Mouse (Mus musculus) forebrain, postnatal 0 days (tissue): Measurements from ENCODE around the gene Stmn3. TPM values are rescaled to one million over a fixed set of nuclear protein-coding genes. Genes with fewer than 3 reads are reported as not detected.

Experiments
- ATAC-seq: fragments of 200-750 bp; cut with Nextera tagmentation; 2 replicates; pipeline ENCODE4 v1.8.0; 2017; ENCODE audit warnings: mild to moderate bottlenecking, moderate library complexity
- DNase-seq: peaks from one replicate; pipeline ENCODE4 v3.0.0-alpha.2; 2015
- H3K27ac ChIP-seq: fragments of 300-500 bp; sonication (generic); 2 replicates; pipeline ENCODE4 v1.5.1; 2014; ENCODE audit warnings: low read depth, mild to moderate bottlenecking, antibody characterized with exemption, low read length, moderate library complexity, mixed read lengths
- H3K27me3 ChIP-seq: fragments of 300-500 bp; sonication (generic); 2 replicates; pipeline ENCODE4 v1.6.1; 2014; ENCODE audit warnings: mild to moderate bottlenecking, low read length, mixed read lengths; ENCODE audit not compliant: insufficient read depth
- H3K36me3 ChIP-seq: fragments of 300-500 bp; sonication (generic); 2 replicates; pipeline ENCODE4 v1.6.1; 2014; ENCODE audit warnings: mild to moderate bottlenecking, moderate library complexity; ENCODE audit not compliant: insufficient read depth
- H3K4me1 ChIP-seq: fragments of 300-500 bp; sonication (generic); 2 replicates; pipeline ENCODE4 v1.6.1; 2014; ENCODE audit warnings: antibody characterized with exemption; ENCODE audit not compliant: insufficient read depth
- H3K4me2 ChIP-seq: fragments of 300-500 bp; sonication (generic); 2 replicates; pipeline ENCODE4 v1.6.1; 2014; ENCODE audit warnings: low read depth, mild to moderate bottlenecking, moderate library complexity
- H3K4me3 ChIP-seq: fragments of 300-500 bp; sonication (generic); 2 replicates; pipeline ENCODE4 v1.5.1; 2014; ENCODE audit warnings: low read depth, low read length, mixed read lengths
- H3K9ac ChIP-seq: fragments of 300-500 bp; sonication (generic); 2 replicates; pipeline ENCODE4 v1.6.1; 2014; ENCODE audit warnings: mild to moderate bottlenecking
- H3K9me3 ChIP-seq: fragments of 300-500 bp; sonication (generic); 2 replicates; pipeline ENCODE4 v1.6.1; 2016; ENCODE audit warnings: low read length
- CTCF ChIP-seq: sonication (generic); IDR thresholded peaks from 2 replicates; pipeline ENCODE4 v1.5.1; 2016; ENCODE audit warnings: antibody characterized with exemption, control low read depth, low read depth
- WGBS: fragments of 180-500 bp; shearing (Covaris S2); extraction: QIAGEN DNeasy Blood & Tissue Kit; methylation state at CpG from one replicate; pipeline ENCODE4 v1.1.7; 2014; 5-methylcytosine and 5-hydroxymethylcytosine counted together
- polyA plus RNA-seq: library from polyadenylated mRNA; unstranded; fragments of >200 nt; fragmentation: Nextera tagmentation; extraction: Ambion mirVana; gene quantifications from 2 replicates; pipeline ENCODE4 v1.2.1, GENCODE M21; 2015
- total RNA-seq: library from RNA; depleted of rRNA; stranded (reverse); fragments of >200 nt; gene quantifications from 2 replicates; pipeline ENCODE4 v1.2.3, GENCODE M21; 2014; rRNA removed

Gene Stmn3
- total and polyA plus RNA-seq, 2 experiments from 2014 or later, result 1,247 to 1,714 TPM

DNA sequence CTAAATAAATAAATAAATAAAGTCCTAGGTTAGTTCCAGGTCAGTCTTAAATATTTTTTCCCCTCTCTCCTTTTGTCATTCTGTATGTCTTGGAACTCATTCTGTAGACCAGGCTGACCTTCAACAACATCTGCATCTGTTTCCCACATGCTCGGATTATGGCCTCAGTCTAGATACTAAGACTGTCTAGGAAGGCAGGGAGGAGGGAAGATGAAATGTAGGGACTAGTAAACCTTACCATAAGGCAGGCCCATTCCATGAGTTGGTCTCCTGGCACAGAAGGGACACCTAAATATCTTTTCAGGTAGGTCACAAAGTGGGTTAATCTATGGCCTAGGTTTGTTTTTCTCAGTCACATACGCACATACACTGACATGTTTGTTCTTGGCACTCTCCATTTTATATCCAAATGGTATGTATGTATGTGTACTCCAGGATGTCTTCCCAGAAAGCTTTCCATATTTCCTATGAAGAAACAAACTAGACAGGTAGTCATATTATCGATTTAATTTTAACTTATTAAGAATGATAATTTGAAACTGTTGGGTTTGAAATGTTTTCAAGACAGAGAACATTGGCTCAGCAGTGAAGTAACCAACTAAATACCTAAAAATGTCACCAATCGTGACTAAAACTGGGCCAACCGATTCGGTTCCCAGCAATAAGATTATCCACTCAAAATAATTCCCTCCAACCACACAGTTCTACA, 27.5 kb downstream of the Stmn3 start:
- Histone ChIP-seq H3K9me3 (no peaks in the 10 kb centered on the region), H3K36me3 (no peaks in the 10 kb centered on the region), H3K27me3 (no peaks in the 10 kb centered on the region), H3K4me2 (peak overlapping the region; percentile 68), H3K27ac (peak overlapping the region; percentile 97), H3K9ac (peak overlapping the region; percentile 87), H3K4me3 (peak overlapping the region; percentile 73), H3K4me1 (peaks cover 4% of the 10 kb centered on the region; the same call in 1 of the 2 replicates)
- ATAC-seq (no peak), DNase-seq (no peak)
- WGBS, result 44% methylated on average over 6 of the region's 6 CpGs
- TF ChIP-seq CTCF, result no peak

DNA sequence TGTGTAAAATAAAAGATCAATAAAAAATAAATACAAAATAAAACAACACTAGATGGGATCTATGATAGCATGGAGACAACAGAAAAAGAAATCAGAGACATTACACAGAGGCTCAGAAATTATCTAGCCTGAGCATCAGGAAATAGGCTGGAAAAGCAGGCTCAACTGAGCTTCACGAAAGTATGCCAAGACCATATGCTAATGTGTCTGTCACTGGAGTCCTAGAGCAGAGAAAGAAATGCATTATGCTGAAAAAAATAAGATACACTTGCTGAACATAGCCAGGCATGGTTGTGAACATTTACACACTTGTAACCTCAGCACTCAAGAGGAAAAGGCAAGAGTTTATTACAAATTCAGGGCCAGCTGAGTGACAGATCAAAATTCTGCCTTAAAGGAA, 34.3 kb downstream of the Stmn3 start:
- no peak overlapping the region for H3K27ac ChIP-seq
- no peaks in the 10 kb centered on the region for H3K4me1 ChIP-seq
- H3K4me3 ChIP-seq, result no peak overlapping the region
- peaks cover 37% of the 10 kb centered on the region for H3K36me3 ChIP-seq
- 39% methylated on average over 1 of the region's 1 CpGs for WGBS
- no peak for TF ChIP-seq CTCF
- H3K27me3 ChIP-seq, result no peaks in the 10 kb centered on the region
- ATAC-seq (peak; percentile 27; the same call in 1 of the 2 replicates), DNase-seq (peak; percentile 38)
- H3K9ac ChIP-seq, result no peak overlapping the region
- H3K4me2 ChIP-seq, result no peak overlapping the region
- H3K9me3 ChIP-seq, result no peaks in the 10 kb centered on the region

DNA sequence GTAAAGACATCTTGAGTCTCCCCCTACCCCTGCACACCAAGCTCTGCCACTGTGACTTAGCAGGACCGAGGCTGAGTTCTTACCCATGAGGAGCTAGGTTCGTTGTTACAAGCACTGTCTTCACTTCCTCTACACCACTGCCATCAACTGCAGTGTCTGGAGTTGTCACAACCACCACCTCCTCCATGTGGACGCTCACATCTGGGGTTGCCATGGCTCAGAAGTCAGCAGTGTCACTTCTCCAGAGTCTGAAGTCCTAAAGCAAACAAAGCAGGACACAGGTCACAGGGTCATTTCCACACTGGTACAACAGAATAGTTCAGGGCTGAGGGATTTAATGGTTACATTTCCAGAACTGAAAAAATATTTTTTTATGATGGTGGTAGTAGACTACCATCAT, 36.4 kb downstream of the Stmn3 start:
- Histone ChIP-seq H3K9ac (no peak overlapping the region), H3K4me2 (no peak overlapping the region), H3K27me3 (no peaks in the 10 kb centered on the region), H3K9me3 (no peaks in the 10 kb centered on the region), H3K36me3 (peaks cover 49% of the 10 kb centered on the region), H3K27ac (no peak overlapping the region), H3K4me1 (no peaks in the 10 kb centered on the region), H3K4me3 (no peak overlapping the region)
- no peak for TF ChIP-seq CTCF
- ATAC-seq (no peak), DNase-seq (no peak)
- 89% methylated on average over 3 of the region's 3 CpGs for WGBS

DNA sequence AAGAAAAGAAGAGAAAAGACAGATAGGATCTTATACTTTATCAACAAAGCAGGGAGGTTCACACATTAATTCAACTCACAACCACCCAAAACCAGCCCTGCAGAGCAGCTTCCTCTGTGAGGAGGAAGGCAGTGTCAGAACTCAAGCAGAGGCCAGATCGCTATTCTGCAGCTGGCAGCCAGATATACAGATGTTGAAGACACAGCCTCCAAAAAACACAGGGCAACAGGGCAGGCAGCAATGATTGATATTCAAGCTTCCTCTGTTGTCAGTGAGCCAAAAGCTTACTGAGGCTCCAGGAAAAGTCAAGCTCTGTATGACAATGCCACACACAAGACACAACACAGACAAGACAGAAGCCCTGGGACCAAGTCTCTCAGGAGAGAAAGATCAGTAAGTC, 37.5 kb downstream of the Stmn3 start:
- WGBS, result 81% methylated on average over 1 of the region's 1 CpGs
- Histone ChIP-seq H3K4me1 (no peaks in the 10 kb centered on the region), H3K36me3 (peaks cover 49% of the 10 kb centered on the region), H3K9ac (no peak overlapping the region), H3K27ac (no peak overlapping the region), H3K9me3 (no peaks in the 10 kb centered on the region), H3K27me3 (no peaks in the 10 kb centered on the region), H3K4me3 (no peak overlapping the region), H3K4me2 (no peak overlapping the region)
- DNase-seq, result no peak
- no peak for TF ChIP-seq CTCF
- ATAC-seq, result no peak

DNA sequence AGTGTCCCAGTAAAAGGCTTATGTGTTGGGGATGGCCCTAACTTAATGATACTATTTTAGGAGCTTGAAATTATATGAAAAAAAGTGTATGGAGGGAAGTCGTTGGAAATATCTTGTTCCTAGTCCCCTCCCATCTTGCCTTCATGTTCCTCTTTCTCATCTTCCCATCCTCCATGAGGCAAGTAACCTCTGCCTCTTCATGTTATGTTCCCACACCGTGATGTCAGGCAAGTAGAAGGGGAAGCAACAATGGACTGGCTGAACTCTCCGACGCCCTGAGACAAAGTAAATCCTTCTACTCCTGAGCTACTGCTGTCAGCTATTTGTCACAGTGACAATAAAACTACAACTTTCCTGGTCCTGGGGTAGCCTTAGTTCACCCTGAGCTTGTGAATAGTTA, 39.7 kb downstream of the Stmn3 start:
- ATAC-seq (no peak), DNase-seq (no peak)
- no peak overlapping the region for H3K4me3 ChIP-seq
- no peak overlapping the region for H3K4me2 ChIP-seq
- H3K27ac ChIP-seq, result no peak overlapping the region
- no peaks in the 10 kb centered on the region for H3K9me3 ChIP-seq
- WGBS, result 85% methylated on average over 4 of the region's 4 CpGs
- no peak for TF ChIP-seq CTCF
- H3K27me3 ChIP-seq, result no peaks in the 10 kb centered on the region
- peaks cover 57% of the 10 kb centered on the region for H3K36me3 ChIP-seq
- no peaks in the 10 kb centered on the region for H3K4me1 ChIP-seq
- H3K9ac ChIP-seq, result no peak overlapping the region

DNA sequence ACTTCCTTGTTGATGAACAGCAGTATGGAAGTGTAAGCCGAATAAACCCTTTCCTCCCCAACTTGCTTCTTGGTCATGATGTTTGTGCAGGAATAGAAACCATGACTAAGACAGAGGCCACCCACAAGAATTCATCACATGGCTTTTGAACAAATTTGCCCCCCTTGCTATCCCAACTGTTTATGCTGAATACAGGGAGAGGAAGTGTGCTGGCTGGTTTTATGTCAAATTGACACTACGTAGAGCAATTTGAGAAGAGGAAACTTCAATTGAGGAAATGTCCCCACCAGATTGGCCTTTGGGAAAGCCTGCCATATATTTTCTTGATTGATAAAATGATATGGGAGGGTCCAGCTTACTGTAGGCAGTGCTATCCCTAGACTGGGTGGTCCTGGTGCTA, 40.5 kb downstream of the Stmn3 start:
- H3K4me2 ChIP-seq, result no peak overlapping the region
- no peaks in the 10 kb centered on the region for H3K27me3 ChIP-seq
- 97% methylated on average over 2 of the region's 2 CpGs for WGBS
- no peak overlapping the region for H3K9ac ChIP-seq
- no peak for DNase-seq
- H3K36me3 ChIP-seq, result peaks cover 61% of the 10 kb centered on the region
- no peak overlapping the region for H3K27ac ChIP-seq
- H3K4me1 ChIP-seq, result no peaks in the 10 kb centered on the region
- no peak overlapping the region for H3K4me3 ChIP-seq
- no peaks in the 10 kb centered on the region for H3K9me3 ChIP-seq
- no peak for TF ChIP-seq CTCF
- ATAC-seq, result no peak

DNA sequence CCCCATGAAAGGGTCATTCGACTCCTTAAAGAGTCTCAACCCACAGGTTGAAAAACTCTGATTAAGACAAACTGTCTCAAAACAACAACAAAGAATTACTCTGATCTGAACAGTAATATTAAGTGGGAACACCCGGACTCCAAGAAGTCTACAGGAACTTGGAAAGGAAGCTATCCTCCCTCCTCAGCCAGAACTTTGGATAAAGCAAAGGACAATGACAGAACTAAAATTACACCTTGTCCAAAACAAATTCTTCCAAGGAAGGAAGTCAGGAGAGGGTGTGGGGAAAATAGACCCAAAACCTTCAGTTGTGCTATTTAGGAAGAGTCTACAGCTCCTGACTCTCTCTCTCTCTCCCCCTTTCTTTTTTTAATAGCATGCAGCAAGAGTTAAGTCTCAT, 42.2 kb downstream of the Stmn3 start:
- peaks cover 47% of the 10 kb centered on the region for H3K36me3 ChIP-seq
- no peak overlapping the region for H3K27ac ChIP-seq
- H3K4me2 ChIP-seq, result no peak overlapping the region
- H3K9me3 ChIP-seq, result no peaks in the 10 kb centered on the region
- H3K27me3 ChIP-seq, result no peaks in the 10 kb centered on the region
- DNase-seq (no peak), ATAC-seq (no peak)
- no peak overlapping the region for H3K9ac ChIP-seq
- TF ChIP-seq CTCF, result no peak
- WGBS, result 92% methylated on average over 2 of the region's 2 CpGs
- H3K4me1 ChIP-seq, result no peaks in the 10 kb centered on the region
- H3K4me3 ChIP-seq, result no peak overlapping the region

DNA sequence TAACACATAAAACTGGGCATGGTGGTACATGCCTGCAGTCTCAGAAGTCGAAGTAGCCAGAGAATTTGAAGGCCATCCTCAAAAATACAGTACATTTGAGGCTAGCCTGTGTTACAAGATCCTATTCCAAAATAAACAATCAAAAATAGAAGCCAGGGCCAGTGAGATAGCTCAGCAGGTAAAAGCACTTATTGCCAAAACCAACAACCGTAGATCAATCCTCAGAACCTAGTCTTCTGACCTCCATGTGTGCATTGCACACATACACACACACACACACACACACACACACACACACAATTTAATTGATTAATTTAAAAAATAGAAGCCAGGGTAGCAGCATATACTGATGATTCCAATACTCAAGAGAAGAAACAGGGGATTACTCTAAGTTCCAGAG, 47.5 kb downstream of the Stmn3 start:
- Histone ChIP-seq H3K9me3 (no peaks in the 10 kb centered on the region), H3K36me3 (peaks cover 52% of the 10 kb centered on the region), H3K27ac (no peak overlapping the region), H3K4me2 (no peak overlapping the region), H3K27me3 (no peaks in the 10 kb centered on the region), H3K4me1 (no peaks in the 10 kb centered on the region), H3K9ac (no peak overlapping the region), H3K4me3 (no peak overlapping the region)
- TF ChIP-seq CTCF, result no peak
- 95% methylated on average over 2 of the region's 2 CpGs for WGBS
- ATAC-seq (no peak), DNase-seq (no peak)

Other genes with a start within 250 kb of the Stmn3 start
- gene Kcnq2, start 179.2 kb downstream of the Stmn3 start, total RNA-seq, result 113 and 134 TPM in 2 replicates
- gene Kcnq2, start 179.2 kb downstream of the Stmn3 start, polyA plus RNA-seq, result 24.7 and 31.7 TPM in 2 replicates
- gene Eef1a2, start 157.5 kb downstream of the Stmn3 start, total RNA-seq, result 215 and 218 TPM in 2 replicates
- gene Eef1a2, start 157.5 kb downstream of the Stmn3 start, polyA plus RNA-seq, result 12.8 and 17.5 TPM in 2 replicates
- gene Ppdpf, start 127.3 kb downstream of the Stmn3 start, total RNA-seq, result 239 and 264 TPM in 2 replicates
- gene Ppdpf, start 127.3 kb downstream of the Stmn3 start, polyA plus RNA-seq, result 402 and 447 TPM in 2 replicates
- gene Ptk6, start 111.7 kb downstream of the Stmn3 start, total RNA-seq, result not detected in 2 replicates
- not detected in 2 replicates for gene Ptk6, start 111.7 kb downstream of the Stmn3 start, polyA plus RNA-seq
- gene Srms, start 101.3 kb downstream of the Stmn3 start, total RNA-seq, result 0.15 and 0.43 TPM in 2 replicates
- 0.10 TPM in 1 of 2 replicates, not detected in the other for gene Srms, start 101.3 kb downstream of the Stmn3 start, polyA plus RNA-seq
- gene Fndc11, start 94.5 kb downstream of the Stmn3 start, total RNA-seq, result not detected in 2 replicates
- gene Fndc11, start 94.5 kb downstream of the Stmn3 start, polyA plus RNA-seq, result 0.18 and 0.24 TPM in 2 replicates
- gene Helz2, start 72.5 kb downstream of the Stmn3 start, total RNA-seq, result 1.7 and 1.8 TPM in 2 replicates
- 0.10 and 0.24 TPM in 2 replicates for gene Helz2, start 72.5 kb downstream of the Stmn3 start, polyA plus RNA-seq
- gene Gmeb2, start 26.5 kb downstream of the Stmn3 start, total RNA-seq, result 21.7 and 24.8 TPM in 2 replicates
- 7.4 and 9.6 TPM in 2 replicates for gene Gmeb2, start 26.5 kb downstream of the Stmn3 start, polyA plus RNA-seq
- 42.8 and 64.4 TPM in 2 replicates for gene Rtel1, start 5.2 kb upstream of the Stmn3 start, total RNA-seq
- gene Rtel1, start 5.2 kb upstream of the Stmn3 start, polyA plus RNA-seq, result 13.8 and 20.6 TPM in 2 replicates
- gene Zgpat, start 50.4 kb upstream of the Stmn3 start, total RNA-seq, result 93.3 and 99.0 TPM in 2 replicates
- gene Zgpat, start 50.4 kb upstream of the Stmn3 start, polyA plus RNA-seq, result 32.2 and 39.6 TPM in 2 replicates
- gene Arfrp1, start 50.9 kb upstream of the Stmn3 start, total RNA-seq, result 24.0 and 27.9 TPM in 2 replicates
- 60.9 and 73.0 TPM in 2 replicates for gene Arfrp1, start 50.9 kb upstream of the Stmn3 start, polyA plus RNA-seq
- 42.8 and 43.5 TPM in 2 replicates for gene Lime1, start 65.6 kb upstream of the Stmn3 start, total RNA-seq
- 19.5 and 26.5 TPM in 2 replicates for gene Lime1, start 65.6 kb upstream of the Stmn3 start, polyA plus RNA-seq
- 11.7 and 17.7 TPM in 2 replicates for gene Zbtb46, start 144.9 kb upstream of the Stmn3 start, total RNA-seq
- 8.2 and 11.0 TPM in 2 replicates for gene Zbtb46, start 144.9 kb upstream of the Stmn3 start, polyA plus RNA-seq
- gene Abhd16b, start 178.7 kb upstream of the Stmn3 start, total RNA-seq, result not detected in 2 replicates
- not detected in 2 replicates for gene Abhd16b, start 178.7 kb upstream of the Stmn3 start, polyA plus RNA-seq
- 91.7 and 120 TPM in 2 replicates for gene Tpd52l2, start 182.6 kb upstream of the Stmn3 start, total RNA-seq
- gene Tpd52l2, start 182.6 kb upstream of the Stmn3 start, polyA plus RNA-seq, result 114 and 128 TPM in 2 replicates
- 252 and 369 TPM in 2 replicates for gene Dnajc5, start 206.0 kb upstream of the Stmn3 start, total RNA-seq
- 207 and 270 TPM in 2 replicates for gene Dnajc5, start 206.0 kb upstream of the Stmn3 start, polyA plus RNA-seq